Mouse (Mus musculus) midbrain, embryonic 14.5 days (tissue): ENCODE data around the gene Ngp. TPM values are rescaled to one million over a fixed set of nuclear protein-coding genes. Genes with fewer than 3 reads are reported as not detected.
"Not testable (repeated sequence)": the region's sequence is repeated elsewhere in the genome, so short reads cannot be mapped to it uniquely, and the experiment has no call there.

Experiments
- ATAC-seq: fragments of 200-750 bp; cut with Nextera tagmentation; 2 replicates; pipeline ENCODE4 v1.8.0; 2017; ENCODE audit warnings: moderate number of reproducible peaks, moderate library complexity; ENCODE audit not compliant: low FRiP score, low TSS enrichment
- DNase-seq: peaks from one replicate; pipeline ENCODE4 v3.0.0-alpha.2; 2015
- H3K27ac ChIP-seq: fragments of 300-500 bp; sonication (generic); replicated peaks from 2 replicates; pipeline ENCODE4 v1.5.1; 2014; ENCODE audit warnings: mild to moderate bottlenecking, low read depth, low read length, moderate library complexity
- H3K27me3 ChIP-seq: fragments of 300-500 bp; sonication (generic); 2 replicates; pipeline ENCODE4 v1.6.1; 2014; ENCODE audit warnings: low read length, control low read depth, mixed read lengths; ENCODE audit not compliant: control insufficient read depth, insufficient read depth
- H3K36me3 ChIP-seq: fragments of 300-500 bp; sonication (generic); 2 replicates; pipeline ENCODE4 v1.6.1; 2014; ENCODE audit warnings: low read length, control low read depth; ENCODE audit not compliant: control insufficient read depth, insufficient read depth
- H3K4me1 ChIP-seq: fragments of 300-500 bp; sonication (generic); 2 replicates; pipeline ENCODE4 v1.6.1; 2014; ENCODE audit warnings: mild to moderate bottlenecking, antibody characterized with exemption, low read length, control low read depth; ENCODE audit not compliant: control insufficient read depth, insufficient read depth
- H3K4me2 ChIP-seq: fragments of 300-500 bp; sonication (generic); 2 replicates; pipeline ENCODE4 v1.6.1; 2014; ENCODE audit warnings: mild to moderate bottlenecking, low read length, moderate library complexity
- H3K4me3 ChIP-seq: fragments of 300-500 bp; sonication (generic); replicated peaks from 2 replicates; pipeline ENCODE4 v1.5.1; 2014; ENCODE audit warnings: low read depth, low read length
- H3K9ac ChIP-seq: fragments of 300-500 bp; sonication (generic); replicated peaks from 2 replicates; pipeline ENCODE4 v1.6.1; 2014; ENCODE audit warnings: mild to moderate bottlenecking, low read length, moderate library complexity
- H3K9me3 ChIP-seq: fragments of 300-500 bp; sonication (generic); 2 replicates; pipeline ENCODE4 v1.6.1; 2016; ENCODE audit warnings: low read length, control low read depth, mixed read lengths; ENCODE audit not compliant: control insufficient read depth
- WGBS: fragments of 180-500 bp; shearing (Covaris S2); extraction: QIAGEN DNeasy Blood & Tissue Kit; methylation state at CpG from one replicate; pipeline ENCODE4 v1.1.7; 2014; 5-methylcytosine and 5-hydroxymethylcytosine counted together
- polyA plus RNA-seq: library from polyadenylated mRNA; unstranded; fragments of >200 nt; fragmentation: Nextera tagmentation; extraction: Ambion mirVana; gene quantifications from 2 replicates; pipeline ENCODE4 v1.2.1, GENCODE M21; 2014

Ngp gene
- polyA plus RNA-seq, 1 experiment from 2014 or later, result 0.34 TPM

DNA sequence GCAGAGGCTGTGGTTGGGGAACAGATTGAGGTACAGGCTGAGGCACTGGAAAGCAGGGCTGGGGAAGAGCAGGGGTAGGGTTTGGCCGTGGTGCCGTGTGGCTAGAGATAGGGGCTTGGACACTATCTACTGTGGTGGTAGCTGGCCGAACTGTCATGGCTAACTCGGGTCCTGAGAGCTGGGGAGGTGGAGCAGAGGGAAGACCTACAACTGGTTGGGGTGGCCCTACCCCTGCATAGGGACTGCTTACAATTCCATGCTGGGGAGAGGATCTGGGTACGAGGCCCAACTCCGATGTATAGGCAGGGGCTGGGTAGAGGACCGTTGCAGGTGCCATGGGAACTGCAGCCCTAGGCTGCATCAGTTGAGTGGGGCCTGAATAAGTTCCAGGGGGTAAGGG lies 31.5 kb upstream of the Ngp start:
- Histone ChIP-seq H3K4me3 (no peak overlapping the region), H3K9me3 (no peaks in the 10 kb centered on the region), H3K27me3 (no peaks in the 10 kb centered on the region), H3K36me3 (peaks cover 99% of the 10 kb centered on the region), H3K4me2 (no peak overlapping the region), H3K4me1 (no peaks in the 10 kb centered on the region), H3K27ac (no peak overlapping the region), H3K9ac (no peak overlapping the region)
- 93% methylated on average over 7 of the region's 7 CpGs for WGBS
- DNase-seq, result no peak
- no peak for ATAC-seq

DNA sequence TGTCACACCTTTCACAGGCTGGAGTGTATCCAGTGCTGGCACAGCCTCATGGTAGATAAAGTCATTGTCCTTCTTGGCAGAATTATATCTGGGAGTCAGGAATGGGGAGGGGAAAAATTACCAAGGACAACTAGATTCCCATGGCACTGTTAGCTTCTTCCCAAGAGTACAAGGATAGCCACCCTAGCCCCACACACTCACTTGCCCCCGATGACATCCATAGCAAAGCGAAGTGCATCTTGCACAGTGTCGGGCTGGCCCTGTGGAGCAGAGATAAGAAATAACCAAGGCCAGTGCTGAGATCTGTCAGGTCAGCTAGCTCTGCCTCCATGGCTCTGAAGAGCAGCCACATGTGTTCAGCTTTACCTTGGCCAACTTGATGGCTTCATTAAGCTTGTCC lies 28.7 kb upstream of the Ngp start:
- Histone ChIP-seq H3K4me3 (no peak overlapping the region), H3K36me3 (peaks cover 88% of the 10 kb centered on the region)
- 100% methylated on average over 3 of the region's 3 CpGs for WGBS

DNA sequence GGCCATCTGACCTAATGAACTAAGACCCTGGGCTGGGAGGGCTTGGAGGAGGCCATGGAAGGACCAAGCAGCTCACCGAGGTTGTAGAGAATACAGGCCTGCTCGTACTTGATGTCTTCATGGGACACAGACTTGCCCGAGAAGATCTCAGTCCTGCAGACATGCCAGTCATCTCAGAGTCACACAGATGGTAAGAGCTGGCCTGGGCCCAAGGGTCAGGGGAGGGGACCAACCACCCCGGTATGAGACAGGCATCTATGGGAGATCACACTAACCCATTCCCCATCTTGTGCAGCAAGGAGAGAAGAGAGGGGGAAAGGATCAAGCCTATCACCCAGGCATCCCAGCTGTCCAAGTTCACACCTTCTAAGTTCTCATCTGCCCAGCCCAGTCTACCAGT lies 26.3 kb upstream of the Ngp start:
- Histone ChIP-seq H3K36me3 (peaks cover 80% of the 10 kb centered on the region), H3K27ac (no peak overlapping the region), H3K27me3 (no peaks in the 10 kb centered on the region), H3K4me3 (no peak overlapping the region), H3K9me3 (no peaks in the 10 kb centered on the region), H3K4me1 (no peaks in the 10 kb centered on the region), H3K9ac (no peak overlapping the region), H3K4me2 (no peak overlapping the region)
- WGBS, result 90% methylated on average over 4 of the region's 4 CpGs
- ATAC-seq (no peak), DNase-seq (no peak)

More for the DNA sequence above, 28.7 kb upstream of the Ngp start:
- no peaks in the 10 kb centered on the region for H3K4me1 ChIP-seq
- no peaks in the 10 kb centered on the region for H3K9me3 ChIP-seq
- H3K27me3 ChIP-seq, result no peaks in the 10 kb centered on the region
- no peak overlapping the region for H3K27ac ChIP-seq
- H3K4me2 ChIP-seq, result no peak overlapping the region
- DNase-seq (no peak), ATAC-seq (no peak)
- H3K9ac ChIP-seq, result no peak overlapping the region

DNA sequence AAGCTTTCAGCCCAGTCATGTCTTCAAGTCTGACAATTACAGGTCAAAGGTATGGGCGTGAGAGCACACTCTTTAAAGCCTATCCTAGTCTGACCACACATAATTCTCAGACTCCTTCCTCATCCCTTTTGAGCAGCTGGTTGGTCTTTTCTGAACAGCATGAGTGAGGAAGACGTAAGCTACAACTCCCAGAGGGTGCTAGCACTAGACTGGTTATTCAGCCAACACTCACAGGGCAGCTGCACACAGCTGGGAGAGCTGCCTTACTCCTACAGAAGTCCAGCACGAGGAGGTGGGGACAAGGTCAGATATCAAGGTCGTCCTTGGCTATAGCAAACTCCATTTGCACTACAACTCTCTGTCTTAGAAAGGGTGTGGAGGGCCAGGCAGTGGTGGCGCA lies 18.9 kb upstream of the Ngp start:
- WGBS, result 88% methylated on average over 5 of the region's 5 CpGs
- no peak for ATAC-seq

DNA sequence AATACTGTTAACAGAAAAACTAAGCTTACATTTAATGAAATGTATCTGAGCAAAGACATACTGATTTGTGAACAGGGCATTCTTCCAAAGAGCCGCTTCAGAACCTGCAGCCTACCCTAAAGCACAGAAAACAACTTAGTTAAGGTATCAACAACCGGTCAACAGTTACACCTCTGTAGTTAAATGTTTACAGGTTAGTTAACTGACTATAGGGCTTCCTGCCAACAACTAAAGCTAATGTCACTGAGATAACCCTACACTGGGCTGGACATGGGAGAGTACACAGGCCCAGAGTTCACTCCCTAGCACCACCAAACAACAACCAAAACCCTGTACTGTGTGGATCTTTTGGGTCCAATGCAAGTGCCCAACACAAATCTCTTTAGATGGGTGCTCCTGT lies 16.8 kb upstream of the Ngp start:
- Histone ChIP-seq H3K9me3 (no peaks in the 10 kb centered on the region), H3K36me3 (peaks cover 12% of the 10 kb centered on the region), H3K27me3 (no peaks in the 10 kb centered on the region), H3K4me3 (no peak overlapping the region), H3K4me2 (no peak overlapping the region), H3K27ac (no peak overlapping the region), H3K4me1 (peaks cover 7% of the 10 kb centered on the region), H3K9ac (no peak overlapping the region)
- WGBS, result 99% methylated on average over 2 of the region's 2 CpGs
- DNase-seq (no peak), ATAC-seq (no peak)

More for the DNA sequence above, 18.9 kb upstream of the Ngp start:
- Histone ChIP-seq H3K4me1 (no peaks in the 10 kb centered on the region), H3K27me3 (no peaks in the 10 kb centered on the region), H3K4me2 (no peak overlapping the region), H3K27ac (no peak overlapping the region), H3K36me3 (peaks cover 28% of the 10 kb centered on the region), H3K4me3 (no peak overlapping the region), H3K9me3 (no peaks in the 10 kb centered on the region), H3K9ac (no peak overlapping the region)
- no peak for DNase-seq

DNA sequence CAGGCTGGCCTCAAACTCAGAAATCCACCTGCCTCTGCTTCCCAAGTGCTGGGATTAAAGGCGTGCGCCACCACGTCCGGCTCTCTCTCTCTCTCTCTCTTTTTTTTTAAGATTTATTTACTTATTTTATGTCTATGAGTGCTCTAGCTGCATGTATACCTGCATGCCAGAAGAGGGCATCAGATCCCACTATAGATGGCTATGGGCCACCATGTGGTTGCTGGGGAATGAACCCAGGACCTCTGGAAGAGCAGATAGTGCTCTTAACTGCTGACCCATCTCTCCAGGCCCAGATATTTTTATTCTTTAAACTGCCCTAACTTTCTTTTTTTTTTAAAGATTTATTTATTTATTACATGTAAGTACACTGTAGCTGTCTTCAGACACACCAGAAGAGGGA lies 16.3 kb upstream of the Ngp start:
- not testable (repeated sequence) for H3K9me3 ChIP-seq, H3K4me2 ChIP-seq, DNase-seq, H3K27me3 ChIP-seq, H3K27ac ChIP-seq, H3K9ac ChIP-seq, H3K4me1 ChIP-seq, H3K4me3 ChIP-seq, ATAC-seq
- H3K36me3 ChIP-seq, result peaks cover 11% of the 10 kb centered on the region
- WGBS, result 91% methylated on average over 4 of the region's 4 CpGs

DNA sequence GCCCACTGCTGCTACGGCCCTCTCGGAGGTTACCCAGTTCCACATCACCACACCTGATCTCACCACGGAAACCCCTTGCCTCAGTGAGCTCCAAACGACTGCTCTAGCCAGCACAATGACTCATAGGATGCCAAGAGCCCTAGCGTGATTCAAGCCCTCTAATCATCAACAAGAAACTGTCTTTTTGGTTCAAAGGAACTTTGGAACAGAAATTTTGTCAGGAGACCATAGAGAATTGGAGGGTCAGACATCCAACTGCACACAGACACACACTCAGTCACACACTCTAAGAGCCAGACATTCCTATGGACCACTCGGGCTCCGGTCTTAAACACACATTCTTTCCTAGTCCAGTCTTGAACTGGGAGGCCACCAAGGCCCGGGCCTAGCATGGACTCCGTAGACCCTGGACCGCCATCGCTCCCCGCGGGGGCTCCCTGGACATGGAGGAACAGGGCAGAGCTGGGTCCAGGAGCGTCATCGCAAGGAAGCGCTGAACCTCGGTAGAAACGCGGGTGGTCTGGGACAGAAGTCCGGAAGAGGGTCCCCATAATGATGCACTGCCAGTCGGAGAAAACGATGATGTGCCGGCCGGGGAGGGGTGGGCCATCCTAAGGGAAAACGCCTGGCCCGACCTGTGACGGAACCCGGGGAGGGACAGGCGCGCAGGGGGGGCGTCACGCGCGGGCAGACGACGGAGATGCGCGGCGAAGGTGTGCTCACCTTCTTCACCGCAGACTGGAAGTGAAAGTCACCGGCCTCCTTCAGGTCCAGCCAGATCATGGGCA lies 12.0 kb upstream of the Ngp start:
- DNase-seq (no peak), ATAC-seq (peak; percentile 61)
- peak overlapping the region; percentile 75 for H3K9ac ChIP-seq
- peaks cover 12% of the 10 kb centered on the region for H3K4me1 ChIP-seq
- H3K36me3 ChIP-seq, result 0 out of 2 replicates have a peak, but pooled peaks cover under 1% of the 10 kb centered on the region
- H3K27me3 ChIP-seq, result no peaks in the 10 kb centered on the region
- H3K4me2 ChIP-seq, result peak overlapping the region; percentile 95
- peak overlapping the region; percentile 82 for H3K4me3 ChIP-seq
- WGBS, result 2% methylated on average over 41 of the region's 41 CpGs
- peak overlapping the region; percentile 82 for H3K27ac ChIP-seq
- H3K9me3 ChIP-seq, result no peaks in the 10 kb centered on the region

DNA sequence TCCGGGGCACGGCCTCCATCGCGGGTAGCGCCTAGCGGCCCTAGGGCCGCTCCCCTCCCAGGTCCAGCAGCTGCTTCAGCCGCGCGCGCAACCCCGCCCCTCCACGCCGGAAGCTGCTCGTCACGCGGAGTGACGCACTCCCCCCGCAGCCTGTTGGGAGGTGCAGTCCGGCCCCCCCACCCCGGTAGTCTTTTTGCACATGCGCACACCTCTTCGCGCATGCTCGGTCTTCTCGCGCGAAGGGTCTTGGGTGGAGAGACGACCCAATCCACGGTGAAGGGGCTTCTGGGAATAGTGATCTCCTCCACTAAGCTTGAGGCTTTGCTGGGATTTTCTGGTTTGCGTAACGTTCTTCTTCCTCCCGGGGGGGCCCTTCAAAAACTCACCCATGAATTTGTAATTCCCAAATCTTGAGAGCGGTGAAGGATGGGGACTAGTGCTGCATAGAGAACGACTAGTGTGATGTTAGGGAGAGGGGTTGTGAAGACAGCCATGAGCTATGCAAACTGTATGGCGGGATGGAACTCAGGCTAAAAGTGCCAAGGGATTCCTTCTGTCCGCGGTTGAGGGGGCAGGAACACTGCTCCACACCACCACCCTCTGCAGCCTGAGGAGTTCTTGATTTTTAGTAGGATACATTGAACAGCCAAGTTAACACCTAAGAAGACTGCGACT lies 11.3 kb upstream of the Ngp start, which contains the start of gene Ptpn23:
Gene Ptpn23 (minus strand): TSS at position 115 of the 675 bp plus-strand sequence.
- H3K4me3 ChIP-seq, result peak within 1 kb of the TSS; percentile 82
- no peaks in the 10 kb centered on the region for H3K9me3 ChIP-seq
- WGBS, result under 1% methylated on average over 39 of the region's 39 CpGs
- no peaks in the 10 kb centered on the region for H3K36me3 ChIP-seq
- H3K9ac ChIP-seq, result peak within 1 kb of the TSS; percentile 75
- DNase-seq, result peak; percentile 99
- peak within 1 kb of the TSS; percentile 95 for H3K4me2 ChIP-seq
- H3K4me1 ChIP-seq, result peaks cover 12% of the 10 kb centered on the region
- ATAC-seq, result peak; percentile 96
- H3K27ac ChIP-seq, result peak within 1 kb of the TSS; percentile 82
- H3K27me3 ChIP-seq, result no peaks in the 10 kb centered on the region
